Mouse (Mus musculus): ENCODE measurements around the gene Vmn2r63. TPM values are rescaled to one million over a fixed set of nuclear protein-coding genes. Genes with fewer than 3 reads are reported as not detected.
"Not testable (repeated sequence)": the region's sequence is repeated elsewhere in the genome, so short reads cannot be mapped to it uniquely, and the experiment has no call there.

The Vmn2r63 gene
- polyA plus RNA-seq (2016; fragmentation: Nextera tagmentation; extraction: Ambion mirVana), result not detected in 2 replicates

GRCm38 (mm10) chr7:42933722-42934121 lies at the start of gene Vmn2r63:
Gene Vmn2r63, minus strand, starts transcription at chr7:42933822.
- not testable (repeated sequence) for H3K4me1 ChIP-seq (replicated peaks); H3K27me3 ChIP-seq (replicated peaks); H3K4me3 ChIP-seq; H3K9me3 ChIP-seq (replicated peaks); H3K36me3 ChIP-seq; H3K27ac ChIP-seq (ENCODE audit: poor library complexity, severe bottlenecking); ATAC-seq (ENCODE audit: insufficient number of reproducible peaks, low FRiP score); H3K9ac ChIP-seq; H3K4me2 ChIP-seq

GRCm38 (mm10) chr7:42980739-42981138 lies 47.1 kb upstream of the Vmn2r63 start:
- Histone ChIP-seq H3K4me2 (no peak overlapping the region), H3K27ac (ENCODE audit: poor library complexity, severe bottlenecking) (no peak overlapping the region), H3K27me3 (replicated peaks) (no peaks in the 10 kb centered on the region), H3K36me3 (no peaks in the 10 kb centered on the region), H3K4me1 (replicated peaks) (no peaks in the 10 kb centered on the region), H3K4me3 (no peak overlapping the region), H3K9me3 (replicated peaks) (peaks cover 42% of the 10 kb centered on the region), H3K9ac (no peak overlapping the region)
- 82% methylated on average over 10 of the region's 10 CpGs for WGBS
- ATAC-seq (ENCODE audit: insufficient number of reproducible peaks, low FRiP score), result no peak

GRCm38 (mm10) chr7:42980098-42980497 lies 46.5 kb upstream of the Vmn2r63 start:
- WGBS, result 77% methylated on average over 11 of the region's 11 CpGs
- Histone ChIP-seq H3K9ac (no peak overlapping the region), H3K36me3 (no peaks in the 10 kb centered on the region), H3K27ac (ENCODE audit: poor library complexity, severe bottlenecking) (no peak overlapping the region), H3K9me3 (replicated peaks) (peaks cover 40% of the 10 kb centered on the region), H3K4me1 (replicated peaks) (no peaks in the 10 kb centered on the region), H3K27me3 (replicated peaks) (no peaks in the 10 kb centered on the region), H3K4me3 (no peak overlapping the region), H3K4me2 (no peak overlapping the region)
- no peak for ATAC-seq (ENCODE audit: insufficient number of reproducible peaks, low FRiP score)

GRCm38 (mm10) chr7:42965246-42965645 lies 31.6 kb upstream of the Vmn2r63 start:
- H3K4me2 ChIP-seq, result no peak overlapping the region
- H3K9ac ChIP-seq, result no peak overlapping the region
- no peak for ATAC-seq (ENCODE audit: insufficient number of reproducible peaks, low FRiP score)
- WGBS, result 66% methylated on average over 9 of the region's 9 CpGs
- no peaks in the 10 kb centered on the region for H3K27me3 ChIP-seq (replicated peaks)
- peaks cover 56% of the 10 kb centered on the region for H3K9me3 ChIP-seq (replicated peaks)
- no peak overlapping the region for H3K4me3 ChIP-seq
- no peaks in the 10 kb centered on the region for H3K4me1 ChIP-seq (replicated peaks)
- H3K27ac ChIP-seq (ENCODE audit: poor library complexity, severe bottlenecking), result no peak overlapping the region
- H3K36me3 ChIP-seq, result no peaks in the 10 kb centered on the region

- H3K9ac ChIP-seq; ATAC-seq (ENCODE audit: insufficient number of reproducible peaks, low FRiP score); H3K4me3 ChIP-seq; H3K27ac ChIP-seq (ENCODE audit: poor library complexity, severe bottlenecking); H3K27me3 ChIP-seq (replicated peaks); H3K4me1 ChIP-seq (replicated peaks); H3K4me2 ChIP-seq; H3K36me3 ChIP-seq: not testable (repeated sequence)
- WGBS, result 76% methylated on average over 2 of the region's 2 CpGs
- peaks cover 34% of the 10 kb centered on the region for H3K9me3 ChIP-seq (replicated peaks)
Measured at GRCm38 (mm10) chr7:42898067-42898466, 35.6 kb downstream of the Vmn2r63 start.

- Histone ChIP-seq H3K9ac (no peak overlapping the region), H3K4me3 (no peak overlapping the region), H3K9me3 (replicated peaks) (peaks cover 9% of the 10 kb centered on the region), H3K36me3 (no peaks in the 10 kb centered on the region), H3K4me1 (replicated peaks) (no peaks in the 10 kb centered on the region), H3K4me2 (no peak overlapping the region), H3K27me3 (replicated peaks) (no peaks in the 10 kb centered on the region), H3K27ac (ENCODE audit: poor library complexity, severe bottlenecking) (no peak overlapping the region)
- WGBS, result 36% methylated on average over 23 of the region's 23 CpGs
- no peak for ATAC-seq (ENCODE audit: insufficient number of reproducible peaks, low FRiP score)
Measured at GRCm38 (mm10) chr7:42878090-42878489, 55.5 kb downstream of the Vmn2r63 start.

DNA sequence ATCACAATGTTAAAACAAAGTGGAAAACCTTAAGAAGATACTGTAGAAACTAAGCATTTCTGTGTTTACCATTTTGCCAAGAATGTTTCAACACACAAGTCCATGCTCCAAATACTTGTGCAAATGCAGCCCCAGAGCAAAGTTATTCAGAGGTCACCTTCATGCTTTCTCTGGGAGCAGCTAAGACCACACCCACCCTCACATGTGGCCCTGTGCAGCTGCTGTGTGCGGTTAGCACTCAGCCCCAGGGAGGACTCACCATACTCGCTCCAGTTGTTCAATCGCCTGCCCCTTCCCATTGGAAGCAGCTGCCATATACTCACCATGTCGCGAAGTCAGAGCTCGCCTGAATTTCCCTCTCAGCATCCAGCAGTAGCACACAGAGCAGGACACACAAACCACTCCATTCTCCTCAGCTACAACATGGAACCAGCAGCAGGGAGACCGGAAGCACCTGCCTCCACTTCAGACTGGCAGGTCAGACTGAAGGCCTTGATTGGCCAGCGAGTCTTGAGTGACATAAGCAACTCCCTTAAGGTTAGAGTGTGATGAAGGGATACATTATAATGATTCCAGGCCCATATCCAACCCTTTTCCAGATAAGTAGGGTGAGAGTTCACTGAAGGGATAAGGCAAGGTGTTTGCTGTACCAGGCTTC lies 66.7 kb downstream of the Vmn2r63 start, which contains the start of gene Gm2381:
Gene Gm2381 (minus strand): TSS at position 434 of the 658 bp plus-strand sequence.
- not testable (repeated sequence) for H3K4me2 ChIP-seq; H3K27ac ChIP-seq (ENCODE audit: poor library complexity, severe bottlenecking); H3K4me3 ChIP-seq; H3K36me3 ChIP-seq; H3K4me1 ChIP-seq (replicated peaks); H3K9ac ChIP-seq; H3K27me3 ChIP-seq (replicated peaks); ATAC-seq (ENCODE audit: insufficient number of reproducible peaks, low FRiP score)
- WGBS, result 73% methylated on average over 8 of the region's 8 CpGs
- peaks cover 12% of the 10 kb centered on the region; the same call in 1 of the 2 replicates for H3K9me3 ChIP-seq (replicated peaks)

Small RNA genes lying within 50 kb of the gene (microRNA-seq; reads per million reads assigned to microRNA genes)
- not detected for gene Gm23256

Other genes starting within 250 kb of the Vmn2r63 start
- gene Zfp975, start 241.1 kb downstream of the Vmn2r63 start, polyA plus RNA-seq (2016; fragmentation: Nextera tagmentation; extraction: Ambion mirVana), result 8.1 and 8.5 TPM in 2 replicates
- gene Gm17067, start 206.8 kb downstream of the Vmn2r63 start, polyA plus RNA-seq (2016; fragmentation: Nextera tagmentation; extraction: Ambion mirVana), result not detected in 2 replicates
- not detected in 2 replicates for gene Vmn2r62, start 140.3 kb downstream of the Vmn2r63 start, polyA plus RNA-seq (2016; fragmentation: Nextera tagmentation; extraction: Ambion mirVana)
- gene Gm2381, start 66.6 kb downstream of the Vmn2r63 start, polyA plus RNA-seq (2016; fragmentation: Nextera tagmentation; extraction: Ambion mirVana), result not detected in 2 replicates
- gene Gm9268, start 84.9 kb upstream of the Vmn2r63 start, polyA plus RNA-seq (2016; fragmentation: Nextera tagmentation; extraction: Ambion mirVana), result not detected in 2 replicates
- not detected in 2 replicates for gene Zfp936, start 180.4 kb upstream of the Vmn2r63 start, polyA plus RNA-seq (2016; fragmentation: Nextera tagmentation; extraction: Ambion mirVana)